Mouse (Mus musculus) MEL (cell line): ENCODE data around the gene Nobox. TPM values are rescaled to one million over a fixed set of nuclear protein-coding genes. Genes with fewer than 3 reads are reported as not detected.
A peak's percentile ranks its signal among the peaks of the same experiment; 100 is the strongest.

Experiments
- DNase-seq: peaks from one replicate; pipeline ENCODE4 v3.0.0; 2011; ENCODE audit warnings: low read depth, low spot score
- H3K27ac ChIP-seq: 2 replicates; pipeline ENCODE4 v1.5.1; 2012; ENCODE audit warnings: low read depth, mild to moderate bottlenecking, control low read depth, low read length, moderate library complexity; ENCODE audit not compliant: control insufficient read depth
- H3K27me3 ChIP-seq, 2 experiments: fragments of 150-350 bp in 1 of 2; sonication (generic) in 1 of 2; 2 replicates each; pipeline ENCODE4 v1.6.1; 2012; ENCODE audit warnings: low read length in 2 of 2, mild to moderate bottlenecking in 2 of 2, improper control_type of control experiment in 1 of 2, moderate library complexity in 1 of 2; ENCODE audit not compliant: insufficient read depth in 2 of 2, control insufficient read depth in 1 of 2
- H3K36me3 ChIP-seq, 2 experiments: 2 replicates each; pipeline ENCODE4 v1.6.1; 2012 to 2014; ENCODE audit warnings: low read length in 2 of 2, improper control_type of control experiment in 1 of 2, inconsistent platforms in 1 of 2, mild to moderate bottlenecking in 1 of 2; ENCODE audit not compliant: insufficient read depth in 2 of 2, control insufficient read depth in 1 of 2
- H3K4me1 ChIP-seq, 2 experiments: fragments of 150-350 bp in 1 of 2; sonication (generic) in 1 of 2; 2 replicates each; pipeline ENCODE4 v1.6.1; 2012; ENCODE audit warnings: low read length in 2 of 2, improper control_type of control experiment in 1 of 2, mild to moderate bottlenecking in 1 of 2; ENCODE audit not compliant: insufficient read depth in 2 of 2, control insufficient read depth in 1 of 2
- H3K4me3 ChIP-seq, 2 experiments: fragments of 150-350 bp in 1 of 2; sonication (generic) in 1 of 2; 2 replicates each; pipeline ENCODE4 v1.5.1; 2012; ENCODE audit warnings: low read depth in 2 of 2, low read length in 2 of 2, mild to moderate bottlenecking in 2 of 2, moderate library complexity in 2 of 2, control low read depth in 1 of 2, improper control_type of control experiment in 1 of 2; ENCODE audit not compliant: control insufficient read depth in 1 of 2, insufficient read depth in 1 of 2
- H3K79me2 ChIP-seq: 2 replicates; pipeline ENCODE4 v1.6.1; 2012; ENCODE audit warnings: mild to moderate bottlenecking, low read length, moderate library complexity; ENCODE audit not compliant: control insufficient read depth, poor library complexity, insufficient read depth
- H3K9ac ChIP-seq: 2 replicates; pipeline ENCODE4 v1.6.1; 2012; ENCODE audit warnings: low read depth, mild to moderate bottlenecking, control low read depth, low read length, moderate library complexity; ENCODE audit not compliant: control insufficient read depth, poor library complexity, severe bottlenecking
- H3K9me3 ChIP-seq: fragments of 150-350 bp; sonication (generic); replicated peaks from 2 replicates; pipeline ENCODE4 v1.6.1; 2012; ENCODE audit warnings: mild to moderate bottlenecking, low read length, improper control_type of control experiment, moderate library complexity; ENCODE audit not compliant: insufficient read depth
- BHLHE40 ChIP-seq: IDR thresholded peaks from 2 replicates; pipeline ENCODE4 v1.6.1; 2012; ENCODE audit warnings: low read depth, mild to moderate bottlenecking, inconsistent platforms, low read length, improper control_type of control experiment, borderline replicate concordance
- CHD2 ChIP-seq: IDR thresholded peaks from 2 replicates; pipeline ENCODE4 v1.6.1; 2011; ENCODE audit warnings: low read length, improper control_type of control experiment
- CTCF ChIP-seq, 3 experiments: IDR thresholded peaks in 2 of 3; conservative IDR thresholded peaks in 1 of 3; 2 replicates each; pipeline ENCODE4 v1.5.1; 2011 to 2012; ENCODE audit warnings: low read length in 3 of 3, low read depth in 2 of 3, mild to moderate bottlenecking in 2 of 3, improper control_type of control experiment in 1 of 3, inconsistent platforms in 1 of 3, mixed read lengths in 1 of 3, moderate library complexity in 1 of 3; ENCODE audit not compliant: control insufficient read depth in 1 of 3, insufficient read depth in 1 of 3, poor library complexity in 1 of 3, severe bottlenecking in 1 of 3
- E2F4 ChIP-seq: IDR thresholded peaks from 2 replicates; pipeline ENCODE4 v1.6.1; 2011; ENCODE audit warnings: low read depth, low read length, improper control_type of control experiment, borderline replicate concordance
- EP300 ChIP-seq, 2 experiments: IDR thresholded peaks; 2 replicates each; pipeline ENCODE4 v1.6.1; 2011; ENCODE audit warnings: improper control_type of control experiment in 2 of 2, low read length in 2 of 2, low read depth in 1 of 2, mild to moderate bottlenecking in 1 of 2
- GABPA ChIP-seq: IDR thresholded peaks from 2 replicates; pipeline ENCODE4 v1.6.1; 2012; ENCODE audit warnings: low read depth, mild to moderate bottlenecking, inconsistent platforms, low read length, improper control_type of control experiment, moderate library complexity
- GATA1 ChIP-seq: IDR thresholded peaks from 2 replicates; pipeline ENCODE4 v1.6.1; 2011; ENCODE audit warnings: low read depth, low read length, improper control_type of control experiment
- MAFK ChIP-seq: IDR thresholded peaks from 2 replicates; pipeline ENCODE4 v1.6.1; 2011; ENCODE audit warnings: low read depth, mild to moderate bottlenecking, low read length, improper control_type of control experiment, borderline replicate concordance
- MEF2A ChIP-seq: IDR thresholded peaks from 2 replicates; pipeline ENCODE4 v1.6.1; 2014; ENCODE audit warnings: low read depth, mild to moderate bottlenecking, inconsistent platforms, low read length, improper control_type of control experiment; ENCODE audit not compliant: poor library complexity, insufficient replicate concordance, severe bottlenecking; ENCODE audit errors: extremely low read depth
- MYB ChIP-seq: IDR thresholded peaks from 2 replicates; pipeline ENCODE4 v1.6.1; 2011; ENCODE audit warnings: mild to moderate bottlenecking, low read depth, low read length, improper control_type of control experiment
- NELFE ChIP-seq: IDR thresholded peaks from 2 replicates; pipeline ENCODE4 v1.6.1; 2011; ENCODE audit warnings: low read depth, low read length, improper control_type of control experiment
- POLR2AphosphoS2 ChIP-seq: IDR thresholded peaks from 2 replicates; pipeline ENCODE4 v1.6.1; 2011; ENCODE audit warnings: low read length, improper control_type of control experiment
- POLR2AphosphoS5 ChIP-seq: IDR thresholded peaks from 2 replicates; pipeline ENCODE4 v1.6.1; 2012; ENCODE audit warnings: low read depth, borderline replicate concordance, mild to moderate bottlenecking, inconsistent platforms, low read length, moderate library complexity, mixed read lengths
- RAD21 ChIP-seq: IDR thresholded peaks from 2 replicates; pipeline ENCODE4 v1.6.1; 2011; ENCODE audit warnings: mild to moderate bottlenecking, low read depth, low read length, improper control_type of control experiment
- SMC3 ChIP-seq: IDR thresholded peaks from 2 replicates; pipeline ENCODE4 v1.6.1; 2011; ENCODE audit warnings: low read depth, low read length, improper control_type of control experiment
- TAL1 ChIP-seq: IDR thresholded peaks from 2 replicates; pipeline ENCODE4 v1.6.1; 2012; ENCODE audit warnings: mild to moderate bottlenecking, inconsistent platforms, low read length, moderate library complexity, mixed read lengths
- TBP ChIP-seq: IDR thresholded peaks from 2 replicates; pipeline ENCODE4 v1.8.0; 2011; ENCODE audit warnings: low read depth, low read length, improper control_type of control experiment
- TCF12 ChIP-seq: IDR thresholded peaks from 2 replicates; pipeline ENCODE4 v1.6.1; 2014; ENCODE audit warnings: low read depth, mild to moderate bottlenecking, inconsistent platforms, low read length, improper control_type of control experiment, moderate library complexity
- USF1 ChIP-seq: IDR thresholded peaks from 2 replicates; pipeline ENCODE4 v1.6.1; 2014; ENCODE audit warnings: low read depth, mild to moderate bottlenecking, inconsistent platforms, low read length, improper control_type of control experiment, moderate library complexity
- USF2 ChIP-seq, 2 experiments: IDR thresholded peaks; 2 replicates each; pipeline ENCODE4 v1.6.1; 2011 to 2012; ENCODE audit warnings: improper control_type of control experiment in 2 of 2, low read length in 2 of 2, borderline replicate concordance in 1 of 2, inconsistent platforms in 1 of 2, low read depth in 1 of 2, mild to moderate bottlenecking in 1 of 2; ENCODE audit not compliant: insufficient read depth in 1 of 2
- ZC3H11A ChIP-seq: IDR thresholded peaks from 2 replicates; pipeline ENCODE4 v1.6.1; 2012; ENCODE audit warnings: low read depth, mild to moderate bottlenecking, inconsistent platforms, low read length, improper control_type of control experiment
- ZNF384 ChIP-seq: IDR thresholded peaks from 2 replicates; pipeline ENCODE4 v1.6.1; 2012; ENCODE audit warnings: low read depth, mild to moderate bottlenecking, inconsistent platforms, low read length, improper control_type of control experiment
- polyA plus RNA-seq, 2 experiments: library from polyadenylated mRNA; stranded (reverse) in 1 of 2; unstranded in 1 of 2; fragments of >175 nt in 1 of 2; fragments of >200 nt in 1 of 2; gene quantifications; 2 replicates each; pipeline versions ENCODE4 v1.2.1 to v1.2.4; 2012; ENCODE audit warnings: low replicate concordance in 2 of 2, low read depth in 1 of 2; ENCODE audit not compliant: insufficient read length in 2 of 2, insufficient read depth in 1 of 2, missing spikeins in 1 of 2
- total RNA-seq: library from RNA; depleted of rRNA; stranded (reverse); fragments of 300-350 nt; gene quantifications from 2 replicates; pipeline ENCODE4 v1.2.3, GENCODE M21; 2012

Gene Nobox
- total and polyA plus RNA-seq, 3 experiments: not detected

DNA sequence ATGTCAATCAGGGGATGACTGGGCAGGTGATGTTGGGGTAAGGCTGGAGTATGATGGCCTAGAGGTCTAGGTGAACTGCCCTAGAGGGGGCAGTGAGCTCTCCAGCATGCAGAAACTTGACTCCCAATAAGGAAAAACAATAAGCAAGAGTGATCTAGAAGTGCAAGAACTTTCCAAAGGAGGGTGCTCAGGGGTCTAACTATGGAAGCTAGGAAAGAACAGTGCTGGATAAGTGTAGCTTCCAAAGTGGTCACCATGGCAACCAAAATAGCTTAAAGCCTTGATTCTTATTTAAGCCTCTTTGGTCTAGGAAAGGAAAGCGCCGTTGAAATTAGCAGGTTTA, 11.9 kb downstream of the Nobox start:
- Histone ChIP-seq H3K9me3 (no peaks in the 10 kb centered on the region), H3K79me2 (no peaks in the 10 kb centered on the region), H3K4me3 (no peak overlapping the region)

DNA sequence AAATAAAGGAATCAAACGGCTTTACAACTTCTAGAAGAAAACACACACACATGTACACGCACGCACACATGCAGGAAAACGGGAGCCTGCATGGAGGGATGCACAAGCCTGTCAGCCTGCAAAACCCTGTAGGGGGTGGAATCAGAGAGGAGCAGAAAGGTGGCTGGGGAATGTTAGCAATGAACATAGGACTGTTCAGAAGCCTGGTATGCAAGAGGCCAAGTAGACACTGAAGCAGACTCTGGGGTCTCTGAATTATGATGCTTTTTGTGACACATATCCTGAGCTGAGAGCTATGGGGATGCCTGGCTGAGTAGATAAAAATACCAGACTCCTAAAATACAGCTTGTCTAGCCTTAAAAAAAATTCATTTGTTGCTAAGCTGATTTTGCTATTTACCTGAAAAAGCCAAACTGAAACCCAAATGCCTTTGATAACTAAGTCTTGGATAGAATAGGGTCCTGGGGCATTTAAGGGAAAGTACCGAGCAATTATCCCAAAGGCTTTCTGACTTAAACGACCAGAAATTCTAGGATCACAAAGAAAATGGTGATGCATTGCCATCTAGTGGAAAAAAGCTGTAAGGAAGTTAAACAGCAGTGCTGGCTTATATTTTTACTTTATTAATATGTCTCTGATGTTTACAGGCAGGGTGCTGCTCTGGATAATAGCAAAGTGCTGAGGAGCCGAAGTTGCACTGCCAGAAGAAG, 12.4 kb downstream of the Nobox start:
- Histone ChIP-seq H3K9me3 (no peaks in the 10 kb centered on the region), H3K27ac (no peak overlapping the region)
- peak; percentile 53 for DNase-seq

More for the DNA sequence above, 11.9 kb downstream of the Nobox start:
- H3K27ac ChIP-seq: no peak overlapping the region
- no peak overlapping the region for H3K9ac ChIP-seq
- H3K36me3 ChIP-seq: no peaks in the 10 kb centered on the region
- no peaks in the 10 kb centered on the region for H3K27me3 ChIP-seq
- no peak for DNase-seq
- TF ChIP-seq GABPA (no peak), CHD2 (no peak), ZNF384 (no peak), SMC3 (no peak), USF1 (no peak), GATA1 (no peak), USF2 (IDR thresholded peaks at IDR 0.05; ENCODE audit: borderline replicate concordance in 1 of 2, insufficient read depth in 1 of 2, low read depth in 1 of 2, low read length in 2 of 2) (no peak), MEF2A (no peak), E2F4 (no peak), CTCF (IDR thresholded peaks at IDR 0.05 in 2 of 3, conservative IDR thresholded peaks at IDR 0.05 in 1 of 3; ENCODE audit: control insufficient read depth in 1 of 3, insufficient read depth in 1 of 3, low read depth in 2 of 3, low read length in 3 of 3, poor library complexity in 1 of 3, severe bottlenecking in 1 of 3) (no peak; a peak in 1 of 6 replicates), RAD21 (no peak), TCF12 (no peak), BHLHE40 (no peak), MYB (no peak), MAFK (no peak), TBP (no peak), POLR2AphosphoS5 (no peak), EP300 (IDR thresholded peaks at IDR 0.05; ENCODE audit: low read depth in 1 of 2, low read length in 2 of 2) (no peak), TAL1 (no peak)
- TF ChIP-seq, all 39 proteins: peak for 0
- H3K4me1 ChIP-seq: 0 out of 4 replicates have a peak, but pooled peaks cover 0 to 3% of the 10 kb centered on the region in 2 experiments

More for the DNA sequence above, 12.4 kb downstream of the Nobox start:
- Histone ChIP-seq H3K9ac (no peak overlapping the region), H3K79me2 (no peaks in the 10 kb centered on the region), H3K4me3 (no peak overlapping the region), H3K4me1 (0 out of 4 replicates have a peak, but pooled peaks cover 0 to 3% of the 10 kb centered on the region in 2 experiments), H3K27me3 (no peaks in the 10 kb centered on the region), H3K36me3 (no peaks in the 10 kb centered on the region)
- no peak for TF ChIP-seq TAL1
- TF ChIP-seq POLR2AphosphoS2: no peak
- peak in 2 of 3 experiments; percentile 29 to 69; a peak in 4 of 6 replicates for TF ChIP-seq CTCF (IDR thresholded peaks at IDR 0.05 in 2 of 3, conservative IDR thresholded peaks at IDR 0.05 in 1 of 3; ENCODE audit: control insufficient read depth in 1 of 3, insufficient read depth in 1 of 3, low read depth in 2 of 3, low read length in 3 of 3, poor library complexity in 1 of 3, severe bottlenecking in 1 of 3)
- TF ChIP-seq RAD21: peak; percentile 77
- peak; percentile 57 for TF ChIP-seq SMC3
- TF ChIP-seq ZC3H11A: peak; percentile 45
- TF ChIP-seq NELFE: no peak
